Mouse (Mus musculus) lung, embryonic 15.5 days (tissue): ENCODE results near the gene Llgl2. TPM values are rescaled to one million over a fixed set of nuclear protein-coding genes. Genes with fewer than 3 reads are reported as not detected.
A peak's percentile ranks its signal among the peaks of the same experiment; 100 is the strongest.

ENCODE experiments used
- ATAC-seq: fragments of 200-750 bp; cut with Nextera tagmentation; 2 replicates; pipeline ENCODE4 v1.8.0; 2017; ENCODE audit warnings: moderate number of reproducible peaks, borderline replicate concordance; ENCODE audit not compliant: low FRiP score, low TSS enrichment; ENCODE audit errors: extremely low read depth
- H3K27ac ChIP-seq: fragments of 300-500 bp; sonication (generic); 2 replicates; pipeline ENCODE4 v1.5.1; 2015; ENCODE audit warnings: moderate library complexity, mild to moderate bottlenecking, inconsistent platforms
- H3K27me3 ChIP-seq: fragments of 300-500 bp; sonication (generic); 2 replicates; pipeline ENCODE4 v1.6.1; 2015; ENCODE audit warnings: inconsistent platforms
- H3K36me3 ChIP-seq: fragments of 300-500 bp; sonication (generic); 2 replicates; pipeline ENCODE4 v1.6.1; 2015; ENCODE audit warnings: inconsistent platforms
- H3K4me1 ChIP-seq: fragments of 300-500 bp; sonication (generic); 2 replicates; pipeline ENCODE4 v1.6.1; 2015; ENCODE audit warnings: inconsistent platforms
- H3K4me2 ChIP-seq: fragments of 300-500 bp; sonication (generic); 2 replicates; pipeline ENCODE4 v1.6.1; 2015; ENCODE audit warnings: inconsistent platforms, mild to moderate bottlenecking, moderate library complexity
- H3K4me3 ChIP-seq: fragments of 300-500 bp; sonication (generic); 2 replicates; pipeline ENCODE4 v1.5.1; 2015; ENCODE audit warnings: mild to moderate bottlenecking, inconsistent platforms
- H3K9ac ChIP-seq: fragments of 300-500 bp; sonication (generic); 2 replicates; pipeline ENCODE4 v1.6.1; 2015; ENCODE audit warnings: inconsistent platforms
- H3K9me3 ChIP-seq: fragments of 300-500 bp; sonication (generic); 2 replicates; pipeline ENCODE4 v1.6.1; 2016; ENCODE audit warnings: inconsistent platforms
- WGBS: fragments of 180-500 bp; shearing (Covaris S2); methylation state at CpG from one replicate; pipeline ENCODE4 v1.1.7; 2015; 5-methylcytosine and 5-hydroxymethylcytosine counted together
- polyA plus RNA-seq: library from polyadenylated mRNA; unstranded; fragments of >200 nt; fragmentation: Nextera tagmentation; extraction: Ambion mirVana; gene quantifications from 2 replicates; pipeline ENCODE4 v1.2.1, GENCODE M21; 2015

Gene Llgl2
- polyA plus RNA-seq, 1 experiment from 2014 or later = 40.1 TPM

DNA sequence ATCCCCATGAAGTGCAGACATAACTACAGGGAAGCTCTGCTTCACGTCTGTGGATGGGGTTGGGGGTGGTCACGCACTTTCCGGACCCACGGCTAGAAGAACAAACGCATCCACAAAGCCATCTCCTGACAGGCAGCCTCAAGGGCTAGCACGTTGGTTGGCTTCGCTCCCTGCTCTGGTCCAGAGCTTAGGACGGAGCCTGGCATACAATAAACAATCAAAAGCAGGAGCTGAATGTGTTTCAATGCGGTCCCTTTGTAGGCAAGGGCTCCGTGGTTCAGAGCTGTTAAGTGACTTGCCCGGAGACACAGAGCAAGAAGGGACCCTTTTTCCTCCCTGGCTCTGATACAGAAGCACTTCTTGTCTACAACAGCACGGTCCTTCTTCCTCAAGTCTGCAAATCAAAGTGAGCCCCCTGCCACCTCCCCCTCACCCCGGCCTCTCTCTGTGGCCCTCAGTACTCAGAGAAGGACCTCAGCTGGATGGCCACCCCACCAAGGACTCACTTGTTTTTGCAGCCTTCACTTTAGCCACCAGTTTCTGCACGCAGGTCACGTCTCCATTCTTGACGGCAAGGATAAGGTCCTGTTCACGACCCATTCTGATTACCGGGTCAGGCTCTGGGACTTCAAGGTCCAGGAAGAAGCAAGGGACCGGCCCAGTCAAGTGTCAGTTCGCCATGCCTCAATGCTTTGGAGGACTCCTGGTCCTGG lies 12.3 kb upstream of the Llgl2 start:
- Histone ChIP-seq H3K4me1 (peaks cover 75% of the 10 kb centered on the region), H3K9ac (peak overlapping the region; percentile 76), H3K9me3 (no peaks in the 10 kb centered on the region), H3K27ac (peak overlapping the region; percentile 7; the same call in 1 of the 2 replicates), H3K27me3 (no peaks in the 10 kb centered on the region), H3K36me3 (peaks cover 22% of the 10 kb centered on the region), H3K4me2 (peak overlapping the region; percentile 92), H3K4me3 (peak overlapping the region; percentile 83)
- WGBS = 71% methylated on average over 20 of the region's 20 CpGs
- no peak for ATAC-seq

DNA sequence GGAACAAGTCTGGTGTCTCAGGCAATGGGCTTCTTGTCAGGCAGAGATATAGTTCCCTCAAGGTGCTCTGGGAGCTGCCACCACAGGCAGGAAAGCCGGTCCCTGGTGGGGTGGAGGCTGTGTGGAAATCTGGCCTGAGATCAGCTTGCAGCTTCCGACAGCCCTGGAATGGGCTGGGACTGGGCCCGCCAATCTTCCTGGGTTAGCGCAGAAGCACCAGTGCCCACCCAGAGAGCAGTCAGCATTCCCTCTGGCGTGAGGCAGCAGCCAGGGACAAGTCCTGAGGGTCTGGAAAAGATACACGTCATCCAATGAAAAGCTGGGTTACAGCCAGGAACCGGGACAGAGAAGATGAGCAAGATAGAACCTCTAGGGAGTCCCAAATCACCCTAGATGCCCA lies 11.8 kb upstream of the Llgl2 start:
- no peaks in the 10 kb centered on the region for H3K9me3 ChIP-seq
- H3K4me2 ChIP-seq = peak overlapping the region; percentile 92
- no peaks in the 10 kb centered on the region for H3K27me3 ChIP-seq
- WGBS = 21% methylated on average over 7 of the region's 7 CpGs
- peak overlapping the region; percentile 83 for H3K4me3 ChIP-seq
- H3K9ac ChIP-seq = peak overlapping the region; percentile 76
- H3K4me1 ChIP-seq = peaks cover 75% of the 10 kb centered on the region
- peaks cover 19% of the 10 kb centered on the region for H3K36me3 ChIP-seq
- ATAC-seq = no peak
- peak overlapping the region; percentile 7; the same call in 1 of the 2 replicates for H3K27ac ChIP-seq

DNA sequence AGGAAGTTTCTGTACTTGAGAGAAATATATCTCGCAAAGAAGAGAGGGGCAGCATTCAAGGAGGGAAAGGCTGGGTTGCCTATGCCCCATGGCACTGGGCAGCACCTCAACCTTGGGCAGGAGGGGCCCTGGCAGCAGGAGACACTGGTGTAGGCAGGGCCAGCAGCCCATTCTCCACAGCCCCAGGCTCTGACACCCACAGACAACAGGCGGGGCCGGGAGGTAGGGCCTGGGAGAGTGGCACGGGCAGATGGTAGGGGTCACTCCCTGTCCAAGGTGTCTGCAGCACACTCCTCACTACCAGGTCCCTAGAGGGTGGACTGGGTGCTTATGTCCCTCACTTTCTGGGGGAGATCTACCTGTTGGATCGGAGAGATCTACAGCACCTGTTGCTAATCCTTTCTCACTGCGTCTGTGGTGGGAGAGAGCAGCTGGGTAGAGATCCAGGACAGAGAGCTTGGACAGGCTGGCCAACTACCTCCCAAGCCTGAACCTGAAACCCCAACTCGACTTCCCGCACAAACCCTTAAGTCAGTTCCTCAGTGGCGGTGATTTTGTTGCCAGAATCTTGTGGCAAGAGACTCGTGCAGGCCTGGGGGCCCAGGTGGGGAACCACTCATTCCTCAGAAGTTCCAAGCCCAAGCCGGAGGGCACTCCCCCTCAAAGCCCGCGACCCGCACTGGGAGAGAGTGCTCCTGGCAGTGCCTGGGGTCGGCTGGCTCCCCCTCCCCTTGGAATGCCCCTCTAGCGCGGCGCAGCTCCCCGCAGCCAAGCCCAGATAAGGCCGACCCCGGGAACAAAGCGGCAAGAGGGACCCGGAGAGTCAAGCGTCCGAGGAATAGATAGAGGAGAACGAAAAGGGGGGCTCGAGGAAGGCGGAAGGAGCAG lies 11.1 kb upstream of the Llgl2 start:
- H3K27ac ChIP-seq = peak overlapping the region; percentile 75
- H3K9ac ChIP-seq = peak overlapping the region; percentile 76
- H3K4me3 ChIP-seq = peak overlapping the region; percentile 83
- no peak for ATAC-seq
- peak overlapping the region; percentile 92 for H3K4me2 ChIP-seq
- peaks cover 19% of the 10 kb centered on the region for H3K36me3 ChIP-seq
- no peaks in the 10 kb centered on the region for H3K9me3 ChIP-seq
- H3K4me1 ChIP-seq = peaks cover 69% of the 10 kb centered on the region
- WGBS = 2% methylated on average over 28 of the region's 28 CpGs
- no peaks in the 10 kb centered on the region for H3K27me3 ChIP-seq

DNA sequence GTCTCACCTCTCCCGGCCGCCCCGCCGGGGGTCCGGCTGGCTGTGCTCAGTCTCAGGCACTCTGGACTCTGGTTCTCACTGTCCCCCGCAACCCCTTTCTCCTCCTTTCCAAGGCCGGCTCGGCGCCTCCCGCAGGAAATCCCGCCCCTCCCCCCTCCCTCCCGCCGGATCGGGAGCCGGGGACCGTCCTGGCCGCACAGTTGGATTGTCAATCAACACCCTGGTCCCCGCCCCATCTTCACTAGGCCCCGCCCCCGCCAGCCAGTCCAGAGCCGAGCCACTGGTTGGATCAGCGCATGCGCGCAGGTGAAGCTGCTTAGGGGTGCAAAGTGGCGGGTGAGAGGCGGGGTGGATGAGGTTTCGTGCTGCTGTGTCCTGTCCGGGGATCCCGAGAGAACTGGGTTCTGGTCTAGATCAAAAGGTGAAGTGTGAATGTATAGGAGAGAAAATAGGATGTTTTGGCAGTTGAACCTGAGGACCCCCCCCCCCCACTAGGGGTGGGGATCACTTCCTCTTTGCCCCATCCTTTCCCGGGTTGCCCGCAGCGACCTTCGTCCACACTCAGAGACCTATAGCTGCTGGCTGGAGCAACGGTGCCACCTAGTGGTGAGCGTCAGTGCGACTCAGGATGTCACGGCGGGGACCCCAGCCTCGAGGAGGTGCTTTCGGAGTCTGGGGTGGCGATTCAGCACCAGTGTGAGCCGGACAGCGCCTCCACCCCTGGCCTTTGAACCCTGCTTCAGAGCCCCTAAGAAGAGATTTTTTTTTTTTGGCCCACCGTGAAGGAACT lies 10.1 kb upstream of the Llgl2 start, which contains the start of gene Caskin2:
Gene Caskin2, minus strand, starts transcription at position 133 of the 790 bp plus-strand sequence.
- WGBS = under 1% methylated on average over 41 of the region's 44 CpGs
- ATAC-seq = peak; percentile 86
- no peaks in the 10 kb centered on the region for H3K27me3 ChIP-seq
- peak within 1 kb of the TSS; percentile 88 for H3K9ac ChIP-seq
- peak within 1 kb of the TSS; percentile 83 for H3K4me3 ChIP-seq
- peaks cover 20% of the 10 kb centered on the region; the same call in 1 of the 2 replicates for H3K36me3 ChIP-seq
- peak within 1 kb of the TSS; percentile 92 for H3K4me2 ChIP-seq
- H3K9me3 ChIP-seq = no peaks in the 10 kb centered on the region
- H3K4me1 ChIP-seq = peaks cover 60% of the 10 kb centered on the region
- peak within 1 kb of the TSS; percentile 75 for H3K27ac ChIP-seq

DNA sequence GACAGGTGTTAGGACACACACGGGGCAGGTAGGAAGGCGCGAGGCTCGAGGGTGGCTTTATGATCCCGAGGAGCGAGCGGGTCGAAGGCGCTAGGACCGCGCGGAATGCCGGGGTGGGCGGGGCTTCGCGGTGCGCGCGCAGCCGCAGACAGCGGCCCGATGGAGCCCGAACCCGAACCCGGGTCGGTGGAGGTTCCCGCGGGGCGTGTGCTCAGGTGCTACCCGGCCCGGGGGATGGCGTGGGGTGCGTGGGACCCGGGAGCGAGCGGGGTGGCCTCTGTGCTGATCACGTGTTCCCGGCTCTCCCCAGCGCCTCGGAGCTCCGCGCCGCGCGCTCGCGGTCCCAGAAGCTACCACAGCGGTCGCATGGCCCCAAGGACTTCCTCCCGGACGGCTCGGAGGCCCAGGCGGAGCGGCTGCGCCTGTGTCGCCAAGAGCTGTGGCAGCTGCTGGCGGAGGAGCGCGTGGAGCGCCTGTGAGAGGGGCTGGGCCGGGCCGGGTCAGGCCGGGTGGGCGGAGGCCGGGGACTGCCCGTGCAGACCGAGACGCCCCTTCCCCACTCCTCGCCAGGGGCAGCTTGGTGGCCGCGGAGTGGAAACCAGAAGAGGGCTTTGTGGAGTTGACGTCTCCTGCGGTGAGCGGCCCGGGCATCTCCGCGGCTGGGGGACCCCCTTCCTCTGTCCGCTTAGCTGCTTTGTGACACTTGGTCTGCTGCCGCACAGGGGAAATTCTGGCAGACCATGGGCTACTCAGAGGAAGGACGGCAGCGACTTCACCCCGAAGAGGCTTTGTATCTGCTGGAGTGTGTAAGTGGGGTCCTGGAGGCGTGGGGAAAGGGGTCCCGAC lies 9.0 kb upstream of the Llgl2 start, which contains the start of gene Tsen54:
Gene Tsen54, plus strand, starts transcription at position 120 of the 846 bp plus-strand sequence.
- peak within 1 kb of the TSS; percentile 92 for H3K4me2 ChIP-seq
- H3K36me3 ChIP-seq = peaks cover 21% of the 10 kb centered on the region
- peak within 1 kb of the TSS; percentile 83 for H3K4me3 ChIP-seq
- H3K9ac ChIP-seq = peak within 1 kb of the TSS; percentile 88
- H3K27me3 ChIP-seq = no peaks in the 10 kb centered on the region
- H3K4me1 ChIP-seq = peaks cover 49% of the 10 kb centered on the region
- under 1% methylated on average over 78 of the region's 84 CpGs for WGBS
- H3K27ac ChIP-seq = peak within 1 kb of the TSS; percentile 72
- H3K9me3 ChIP-seq = no peaks in the 10 kb centered on the region
- peak; percentile 44 for ATAC-seq

DNA sequence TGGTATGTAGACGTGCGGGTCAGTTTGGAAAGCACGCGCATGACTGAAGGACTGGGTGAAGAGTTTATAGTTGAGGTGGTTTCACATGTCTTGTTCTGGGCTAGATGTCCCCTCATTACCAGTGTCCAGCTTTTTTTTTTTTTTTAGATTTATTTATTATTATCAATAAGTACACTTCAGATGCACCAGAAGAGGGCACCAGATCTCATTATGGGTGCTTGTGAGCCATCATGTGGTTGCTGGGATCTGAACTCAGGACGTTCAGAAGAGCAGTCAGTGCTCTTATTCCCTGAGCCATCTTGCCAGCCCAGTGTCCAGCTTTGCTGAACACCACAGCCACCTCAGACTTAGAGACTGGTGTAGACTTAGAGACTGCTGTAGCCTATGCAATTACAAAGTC lies 6.5 kb upstream of the Llgl2 start:
- ATAC-seq = no peak
- H3K27ac ChIP-seq = no peak overlapping the region
- H3K4me3 ChIP-seq = no peak overlapping the region
- H3K4me1 ChIP-seq = peaks cover 24% of the 10 kb centered on the region
- no peak overlapping the region for H3K4me2 ChIP-seq
- 87% methylated on average over 5 of the region's 5 CpGs for WGBS
- H3K9me3 ChIP-seq = no peaks in the 10 kb centered on the region
- peaks cover 24% of the 10 kb centered on the region for H3K36me3 ChIP-seq
- no peaks in the 10 kb centered on the region for H3K27me3 ChIP-seq
- no peak overlapping the region for H3K9ac ChIP-seq

DNA sequence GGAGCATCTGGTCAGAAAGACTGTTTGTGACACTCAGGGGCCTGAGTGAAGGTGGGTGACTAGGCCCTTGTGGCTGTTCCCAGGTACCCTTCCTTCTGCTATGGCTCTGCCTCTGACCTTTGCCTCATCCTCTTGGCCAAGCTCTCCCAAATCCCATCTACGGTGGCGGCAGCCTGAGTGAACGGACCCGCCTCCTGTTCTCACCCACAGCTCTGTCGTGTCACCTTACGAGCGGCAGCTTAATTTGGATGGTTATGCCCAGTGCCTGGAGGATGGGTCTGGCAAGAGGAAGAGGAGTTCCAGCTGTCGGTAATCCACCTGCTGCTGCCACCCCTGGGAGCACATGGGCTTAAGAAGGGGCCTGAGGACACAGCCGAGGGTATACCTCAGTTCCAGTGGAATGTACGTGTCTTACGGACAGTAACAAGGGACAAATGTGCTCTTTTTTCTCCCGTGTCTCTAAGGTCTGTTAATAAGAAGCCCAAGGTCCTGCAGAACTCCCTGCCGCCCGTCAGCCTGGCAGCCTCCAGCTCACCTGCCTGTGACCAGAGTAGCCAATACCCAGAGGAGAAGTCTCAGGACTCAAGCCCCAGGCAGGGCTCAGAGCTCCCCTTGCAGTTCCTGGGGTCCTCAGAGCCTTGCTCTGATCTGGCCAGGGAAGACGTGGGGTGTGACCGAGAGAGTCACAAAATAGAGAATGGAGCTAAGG lies 3.8 kb upstream of the Llgl2 start:
- no peak overlapping the region for H3K27ac ChIP-seq

DNA sequence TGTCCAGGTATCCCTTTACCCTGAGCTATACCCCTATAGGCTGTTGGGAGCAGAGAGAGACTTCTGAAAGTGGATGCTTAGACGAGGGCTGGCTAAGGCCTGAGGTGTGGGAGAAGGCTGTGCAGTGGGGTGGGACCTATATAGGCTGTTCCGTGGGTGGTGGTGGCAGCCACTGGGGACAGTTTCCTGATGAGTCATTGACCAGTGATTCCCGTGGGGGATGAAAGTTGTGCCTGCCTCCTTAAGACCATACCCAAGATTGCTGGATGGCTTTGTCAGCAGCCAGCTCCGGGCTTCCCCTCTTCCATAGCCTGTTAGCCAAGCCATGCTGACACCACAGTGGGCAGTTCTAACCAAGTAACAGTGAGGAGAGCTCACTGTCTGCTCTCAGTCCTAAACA lies 2.8 kb upstream of the Llgl2 start:
- no peak overlapping the region for H3K9ac ChIP-seq
- ATAC-seq = no peak
- peaks cover 18% of the 10 kb centered on the region for H3K27me3 ChIP-seq
- H3K9me3 ChIP-seq = no peaks in the 10 kb centered on the region
- H3K36me3 ChIP-seq = peaks cover 28% of the 10 kb centered on the region
- 72% methylated on average over 4 of the region's 4 CpGs for WGBS
- H3K4me2 ChIP-seq = no peak overlapping the region
- no peak overlapping the region for H3K4me3 ChIP-seq
- H3K4me1 ChIP-seq = peaks cover 18% of the 10 kb centered on the region
- H3K27ac ChIP-seq = no peak overlapping the region

More for the DNA sequence above, 3.8 kb upstream of the Llgl2 start:
- Histone ChIP-seq H3K4me1 (peaks cover 19% of the 10 kb centered on the region), H3K9ac (no peak overlapping the region), H3K9me3 (no peaks in the 10 kb centered on the region), H3K36me3 (peaks cover 28% of the 10 kb centered on the region), H3K27me3 (peaks cover 10% of the 10 kb centered on the region), H3K4me2 (no peak overlapping the region), H3K4me3 (no peak overlapping the region)
- no peak for ATAC-seq
- WGBS = 83% methylated on average over 16 of the region's 16 CpGs

DNA sequence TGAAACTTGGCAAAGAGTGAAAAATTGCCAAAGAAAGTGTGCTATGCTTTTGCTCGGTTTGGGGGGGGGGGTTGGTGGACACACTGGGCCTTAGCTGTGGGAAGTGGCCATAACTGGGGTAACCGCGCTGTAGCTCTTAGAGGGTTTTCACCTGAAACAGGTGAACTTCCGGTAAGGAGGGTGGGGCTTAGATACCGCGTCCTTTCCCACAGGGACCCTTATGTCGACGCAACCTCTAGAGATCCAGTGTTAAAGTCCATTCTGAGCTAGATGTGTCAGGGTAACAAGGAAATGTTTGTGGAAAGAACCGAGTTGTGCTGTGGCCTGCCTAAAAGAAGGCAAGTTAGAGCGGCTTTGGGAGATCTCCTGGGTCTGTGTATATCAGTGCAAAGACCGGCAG lies 964 bp downstream of the Llgl2 start:
- no peaks in the 10 kb centered on the region for H3K9me3 ChIP-seq
- peak overlapping the region; percentile 93 for H3K4me2 ChIP-seq
- H3K27ac ChIP-seq = peak overlapping the region; percentile 80
- peaks cover 15% of the 10 kb centered on the region for H3K36me3 ChIP-seq
- peak overlapping the region; percentile 71 for H3K9ac ChIP-seq
- 13% methylated on average over 11 of the region's 11 CpGs for WGBS
- peak overlapping the region; percentile 78 for H3K4me3 ChIP-seq
- H3K27me3 ChIP-seq = peaks cover 21% of the 10 kb centered on the region
- ATAC-seq = no peak
- H3K4me1 ChIP-seq = peaks cover 51% of the 10 kb centered on the region

DNA sequence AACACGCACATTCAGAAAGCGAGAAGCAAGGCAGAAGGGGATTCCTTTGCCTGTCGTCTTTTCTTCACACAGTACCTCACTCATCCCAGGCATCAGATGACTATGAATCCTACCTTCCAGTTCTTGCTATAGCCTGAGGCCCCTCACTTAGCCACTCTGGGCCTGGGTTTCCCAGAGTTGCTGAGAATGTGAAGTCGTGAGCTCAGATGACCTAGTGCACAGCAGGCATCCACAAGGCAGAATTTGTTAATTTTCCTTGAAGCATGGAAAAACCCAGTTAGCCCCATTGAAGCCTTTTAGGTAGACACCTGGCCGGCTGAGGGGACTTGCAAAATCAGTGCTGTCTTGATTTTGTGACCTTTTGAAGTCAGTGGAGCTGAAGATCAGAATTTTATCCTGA lies 2.6 kb downstream of the Llgl2 start:
- no peak for ATAC-seq
- Histone ChIP-seq H3K4me3 (no peak overlapping the region), H3K27me3 (peaks cover 21% of the 10 kb centered on the region), H3K4me1 (peaks cover 67% of the 10 kb centered on the region), H3K36me3 (peaks cover 4% of the 10 kb centered on the region; the same call in 1 of the 2 replicates), H3K4me2 (peak overlapping the region; percentile 38), H3K27ac (peak overlapping the region; percentile 82; the same call in 1 of the 2 replicates), H3K9me3 (no peaks in the 10 kb centered on the region), H3K9ac (no peak overlapping the region)
- 49% methylated on average over 5 of the region's 5 CpGs for WGBS
